Mouse (Mus musculus): ENCODE measurements around the gene Mutyh.

Mutyh gene

GRCm38 (mm10) chr4:116807197-116808129 lies at the start of gene Mutyh, which contains the start of gene Toe1:
Mutyh (plus strand) TSS chr4:116807723.
Toe1 (minus strand) TSS chr4:116807640.
- peak; percentile 92 for DNase-seq (ENCODE audit: low spot score)

GRCm38 (mm10) chr4:116761914-116762313 lies 45.6 kb upstream of the Mutyh start:
- DNase-seq (ENCODE audit: low spot score) = no peak

DNA sequence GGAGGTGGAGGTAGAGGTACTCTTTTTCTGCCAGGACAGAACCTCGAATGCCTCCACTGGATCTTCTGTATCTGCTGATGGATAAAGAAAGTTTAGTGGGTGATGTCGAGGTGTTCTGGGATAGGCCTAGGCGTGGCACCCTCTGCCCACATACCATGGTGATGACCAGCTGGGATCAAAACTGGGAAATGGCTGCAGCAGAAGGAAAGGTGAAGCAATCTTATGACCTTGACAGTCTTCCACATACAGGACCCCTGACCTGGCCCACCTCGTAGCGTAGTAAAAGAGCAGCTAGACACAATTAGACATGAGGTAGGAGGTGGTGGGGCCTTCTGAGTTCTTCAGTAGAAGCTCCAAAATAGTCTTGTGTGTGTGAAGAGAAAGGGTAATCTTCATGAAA lies 43.5 kb upstream of the Mutyh start:
- no peak for DNase-seq (ENCODE audit: low spot score)

DNA sequence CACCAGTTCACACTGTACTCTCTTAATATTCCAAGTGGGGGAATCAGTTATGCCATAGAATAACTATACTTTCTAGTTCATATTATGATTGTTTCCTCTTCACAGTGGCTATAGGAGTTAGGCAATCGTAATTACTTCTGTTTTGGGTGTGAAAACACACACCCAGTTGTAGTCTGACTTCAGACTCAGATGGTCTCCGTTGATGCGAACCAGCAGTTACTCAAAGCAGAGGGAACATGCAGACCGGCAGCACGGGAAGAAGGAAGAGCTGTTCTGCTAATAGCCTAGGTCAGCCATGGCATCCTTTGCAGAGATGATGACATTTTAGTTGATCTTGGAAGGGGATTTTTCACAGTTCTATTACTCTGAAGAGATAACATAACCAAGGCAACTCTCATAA lies 39.0 kb upstream of the Mutyh start:
- DNase-seq (ENCODE audit: low spot score) = no peak

- DNase-seq (ENCODE audit: low spot score) = no peak
Observed at GRCm38 (mm10) chr4:116769060-116769459, 38.5 kb upstream of the Mutyh start.

DNA sequence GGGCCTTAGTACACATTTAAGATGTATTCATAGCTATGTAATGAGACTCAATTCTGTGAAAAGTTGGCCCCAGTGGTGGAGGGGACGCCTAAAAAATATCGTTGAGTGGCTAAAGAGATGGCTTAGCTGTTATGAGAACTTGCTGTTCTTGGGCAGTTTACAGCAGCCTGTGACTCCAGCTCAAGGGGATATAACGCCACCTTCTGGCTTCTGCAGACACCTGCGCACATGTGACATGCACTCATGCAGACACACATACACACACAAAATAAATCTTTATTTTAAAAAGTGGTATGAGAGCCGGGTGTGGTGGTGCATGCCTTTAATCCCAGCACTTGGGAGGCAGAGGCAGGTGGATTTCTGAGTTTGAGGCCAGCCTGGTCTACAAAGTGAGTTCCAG lies 31.1 kb upstream of the Mutyh start:
- DNase-seq (ENCODE audit: low spot score) = no peak

DNA sequence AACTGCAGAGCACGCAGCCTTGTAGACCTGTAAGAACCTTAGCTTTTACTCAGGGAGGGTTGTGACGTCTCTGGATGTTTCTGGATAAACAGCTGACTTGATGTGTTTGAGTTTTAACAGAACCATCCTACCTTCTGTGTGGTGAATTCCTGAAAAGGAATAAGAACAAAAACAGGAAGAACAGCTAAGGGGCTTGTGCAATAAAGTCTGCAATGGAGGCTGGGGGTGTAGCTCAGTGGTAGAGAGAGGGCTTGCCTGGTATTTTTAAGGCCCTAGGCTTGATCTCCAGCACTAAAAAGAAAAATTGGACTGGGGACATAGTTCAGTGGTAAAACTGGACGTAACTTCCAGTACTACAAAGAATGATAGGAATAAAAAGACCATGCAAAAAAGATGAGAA lies 30.4 kb upstream of the Mutyh start:
- no peak for DNase-seq (ENCODE audit: low spot score)

- DNase-seq (ENCODE audit: low spot score) = no peak
Observed at GRCm38 (mm10) chr4:116780541-116780940, 27.0 kb upstream of the Mutyh start.

DNA sequence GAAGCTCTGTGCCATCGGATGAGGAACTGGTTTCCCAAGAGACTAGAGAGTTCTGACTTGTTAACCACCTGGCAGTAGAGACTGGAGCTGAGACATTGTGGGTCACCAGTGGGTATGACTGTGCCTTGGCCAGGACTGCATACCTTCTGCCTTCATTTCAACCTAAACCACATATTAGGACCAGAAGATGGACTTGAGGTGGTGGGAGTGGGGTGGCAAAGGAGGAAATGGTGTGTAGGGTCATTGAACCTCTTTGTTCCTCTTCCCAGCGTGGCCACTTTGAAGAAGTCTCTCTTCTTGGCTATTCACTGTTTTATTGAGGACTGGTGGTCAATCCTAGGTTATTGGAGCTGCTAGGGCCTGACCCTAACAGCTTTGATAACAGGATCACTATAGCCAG lies 26.2 kb upstream of the Mutyh start:
- DNase-seq (ENCODE audit: low spot score) = no peak

DNA sequence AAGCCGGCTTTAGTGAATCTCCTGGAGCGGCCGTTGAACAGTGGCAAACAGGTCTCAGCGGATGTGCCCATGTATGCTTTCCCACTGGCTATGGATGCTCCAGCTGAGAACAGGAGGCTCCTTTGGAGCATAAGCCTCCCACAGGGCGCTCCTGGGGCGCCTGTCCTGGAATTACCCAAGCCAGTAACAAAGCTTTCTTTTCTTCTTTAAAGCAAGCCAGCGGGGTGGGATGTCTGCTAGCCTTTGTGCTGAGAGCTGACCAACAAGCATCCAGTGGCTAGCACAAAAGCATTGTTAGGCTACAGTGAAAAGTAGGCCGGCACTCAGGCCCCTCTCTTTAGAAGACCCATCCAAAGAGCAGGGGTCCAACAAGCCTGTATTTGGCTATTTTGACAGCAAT lies 25.4 kb upstream of the Mutyh start:
- no peak for DNase-seq (ENCODE audit: low spot score)

GRCm38 (mm10) chr4:116786587-116786986 lies 20.9 kb upstream of the Mutyh start:
- DNase-seq (ENCODE audit: low spot score) = no peak

GRCm38 (mm10) chr4:116787985-116788760 lies 19.4 kb upstream of the Mutyh start:
- DNase-seq (ENCODE audit: low spot score) = no peak

GRCm38 (mm10) chr4:116788956-116789355 lies 18.6 kb upstream of the Mutyh start:
- peak; percentile 76 for DNase-seq (ENCODE audit: low spot score)

GRCm38 (mm10) chr4:116792453-116792852 lies 15.1 kb upstream of the Mutyh start:
- no peak for DNase-seq (ENCODE audit: low spot score)

DNA sequence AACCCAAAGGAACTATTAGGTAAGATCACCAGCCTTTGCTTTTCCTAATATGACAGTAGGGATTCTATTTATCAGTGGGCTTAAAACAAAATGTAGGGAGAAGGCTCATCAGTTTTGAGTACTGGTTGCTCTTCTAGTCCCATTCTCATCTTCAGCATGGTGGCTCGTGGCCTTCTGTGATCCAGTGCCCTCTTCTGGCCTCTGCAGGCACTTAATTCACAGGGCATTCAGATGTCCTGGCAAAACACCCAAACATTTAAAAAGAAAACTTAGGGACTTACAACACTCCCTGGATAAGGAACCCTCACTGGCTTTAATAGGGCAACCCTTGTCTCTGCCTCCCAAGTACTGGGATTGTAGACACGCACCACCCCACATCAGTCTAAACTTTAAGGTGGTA lies 13.2 kb upstream of the Mutyh start:
- no peak for DNase-seq (ENCODE audit: low spot score)

DNA sequence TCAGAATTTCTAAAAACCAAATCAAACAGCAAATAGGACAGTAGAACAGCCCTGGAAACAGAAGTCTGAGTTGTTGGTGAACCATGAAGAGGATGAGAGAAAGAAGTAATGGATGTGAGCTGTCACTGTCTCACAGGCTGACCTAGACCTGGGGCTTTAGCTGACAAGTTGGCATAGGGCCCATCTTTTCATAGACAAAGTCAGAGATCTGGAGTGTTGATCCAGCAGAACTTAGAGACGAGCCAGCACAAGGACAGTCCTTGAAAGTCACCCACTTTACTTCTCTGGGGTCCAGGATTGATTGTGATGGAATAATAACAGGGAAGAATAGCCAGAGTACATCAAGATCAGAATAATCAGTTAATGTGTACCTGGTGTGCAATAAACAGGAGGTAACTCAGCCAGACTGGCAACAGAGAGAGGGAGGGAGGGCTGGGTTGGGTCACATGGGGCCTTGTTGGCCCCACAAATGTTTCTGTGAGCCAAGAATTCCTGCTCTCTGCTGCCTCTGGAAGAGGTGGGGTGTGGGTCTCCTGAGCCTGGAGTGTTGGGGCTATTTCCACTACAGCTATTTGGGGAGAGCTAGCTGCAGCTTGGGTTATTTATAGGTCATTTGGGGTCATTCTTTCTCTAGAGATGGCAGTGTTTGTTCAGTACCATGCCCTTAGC lies 10.9 kb upstream of the Mutyh start:
- DNase-seq (ENCODE audit: low spot score) = no peak

DNA sequence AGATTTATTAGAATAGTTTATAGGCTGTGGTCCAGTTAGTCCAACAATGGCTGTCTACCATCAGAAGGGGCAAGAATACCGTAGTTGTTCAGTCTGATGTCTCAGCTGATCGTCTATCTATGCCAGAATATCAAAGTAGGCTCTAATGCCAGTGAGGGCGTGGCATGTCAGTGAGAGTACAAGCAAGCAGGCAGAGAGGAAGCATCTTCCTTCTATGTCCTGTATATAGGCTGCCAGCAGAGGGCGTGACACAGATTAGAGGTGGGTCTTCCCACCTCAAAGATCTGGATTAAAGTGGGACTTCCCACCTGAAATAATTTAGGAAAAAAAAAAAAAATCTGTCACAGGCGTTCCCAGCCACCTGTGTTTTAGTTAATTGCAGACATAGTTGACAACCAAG lies 7.6 kb upstream of the Mutyh start:
- no peak for DNase-seq (ENCODE audit: low spot score)

GRCm38 (mm10) chr4:116811012-116811411 lies 3.5 kb downstream of the Mutyh start:
- no peak for DNase-seq (ENCODE audit: low spot score)

DNA sequence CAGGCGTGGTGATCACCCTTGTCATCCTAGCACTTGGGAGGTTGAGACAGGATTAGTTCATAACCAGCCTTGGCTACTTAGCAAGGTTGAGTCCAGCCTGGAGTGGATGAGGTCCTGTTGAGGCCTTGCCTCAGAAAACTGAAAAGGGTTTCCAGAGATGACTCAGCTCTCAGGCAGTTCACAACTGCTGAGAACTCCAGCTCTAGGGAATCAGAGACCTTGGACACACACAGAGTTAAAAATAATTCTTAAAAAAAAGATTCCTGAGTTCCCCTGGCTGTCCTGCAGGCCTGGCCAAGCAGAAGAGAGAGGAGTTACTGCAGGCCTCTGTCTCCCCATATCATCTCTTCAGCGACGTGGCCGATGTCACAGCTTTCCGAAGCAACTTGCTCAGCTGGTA lies 7.8 kb downstream of the Mutyh start:
- no peak for DNase-seq (ENCODE audit: low spot score)

- DNase-seq (ENCODE audit: low spot score) = no peak
Observed at GRCm38 (mm10) chr4:116817486-116817885, 10.0 kb downstream of the Mutyh start.

DNA sequence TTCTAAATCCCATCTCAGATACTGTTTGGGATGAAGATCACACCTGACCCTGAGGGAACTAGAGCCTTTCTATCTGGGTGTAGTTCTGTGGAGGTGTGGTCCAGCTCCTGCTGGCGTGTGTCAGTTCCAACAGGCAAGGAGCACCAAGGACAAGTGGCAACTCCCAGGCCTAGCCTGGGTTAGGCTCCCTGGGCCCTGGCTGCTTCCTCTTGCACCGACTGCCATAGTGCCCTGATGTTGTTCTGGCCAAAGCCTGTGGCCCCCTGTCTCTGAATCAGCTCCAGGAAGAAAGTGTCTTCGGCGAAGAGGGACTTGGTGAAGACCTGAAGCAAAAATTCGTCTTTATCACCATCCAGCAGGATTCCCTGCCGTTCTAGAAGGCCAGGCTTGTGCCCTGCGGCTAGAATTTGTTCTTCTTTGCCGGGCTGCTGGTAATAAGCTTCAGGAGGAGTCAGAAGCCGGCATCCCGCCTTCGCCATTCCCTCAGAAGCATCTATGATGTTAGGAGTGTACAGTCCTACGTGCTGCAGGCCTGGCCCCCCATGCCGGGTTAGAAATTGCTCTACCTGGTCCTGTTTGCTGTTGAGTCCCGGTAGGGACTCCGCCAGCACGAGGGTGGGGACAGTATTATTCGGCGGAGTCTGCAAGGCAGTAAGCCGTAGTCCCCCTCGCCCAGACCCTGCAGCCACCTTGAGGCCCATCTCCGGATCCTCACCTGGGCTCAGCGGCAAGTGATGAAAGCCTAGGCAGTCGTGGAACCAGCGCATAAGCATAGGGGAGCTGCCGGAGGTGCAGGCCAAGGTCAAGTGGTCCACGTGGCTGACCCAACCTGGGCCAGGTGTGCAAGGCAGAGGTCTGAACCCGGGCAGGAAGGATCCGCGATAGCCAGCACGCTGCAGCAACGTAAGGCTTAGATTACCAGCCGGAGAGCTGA lies 12.7 kb downstream of the Mutyh start:
- DNase-seq (ENCODE audit: low spot score) = no peak
